Mouse (Mus musculus): ENCODE data around the gene Wipf1. TPM values are rescaled to one million over a fixed set of nuclear protein-coding genes. Genes with fewer than 3 reads are reported as not detected.

Wipf1 gene
- polyA plus RNA-seq, 1 experiment from 2014 or later = 9.0 TPM

DNA sequence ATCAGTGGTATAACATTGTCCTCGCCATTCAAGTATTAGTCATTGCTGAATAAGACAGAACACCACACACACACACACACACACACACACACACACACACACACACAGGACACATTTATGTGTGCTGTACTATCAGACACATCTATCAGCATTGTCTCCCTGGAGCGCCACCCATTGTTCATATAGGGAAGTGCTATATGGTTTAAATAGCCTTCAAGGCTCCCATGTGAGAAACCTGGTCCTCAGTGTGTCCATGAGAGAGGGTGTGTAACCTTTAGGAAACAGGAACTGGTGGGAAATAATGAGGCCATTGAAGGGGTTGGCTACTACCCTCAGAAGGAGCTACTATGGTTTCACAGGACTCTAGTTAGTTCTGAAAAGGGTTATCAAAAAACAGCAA lies 87.5 kb downstream of the Wipf1 start:
- H3K36me3 ChIP-seq (ENCODE audit: control insufficient read depth, insufficient read depth, low read length) = peaks cover 10% of the 10 kb centered on the region
- 88% methylated on average over 2 of the region's 2 CpGs for WGBS
- H3K4me2 ChIP-seq (ENCODE audit: low read depth, low read length) = no peak overlapping the region
- H3K27me3 ChIP-seq (replicated peaks; ENCODE audit: control insufficient read depth, insufficient read depth, low read length) = no peaks in the 10 kb centered on the region
- no peak for ATAC-seq
- no peak overlapping the region for H3K9ac ChIP-seq (ENCODE audit: low read depth, low read length)
- no peak overlapping the region for H3K4me3 ChIP-seq (ENCODE audit: low read length)
- no peaks in the 10 kb centered on the region for H3K4me1 ChIP-seq (ENCODE audit: control insufficient read depth, insufficient read depth, low read length)
- H3K9me3 ChIP-seq (ENCODE audit: control insufficient read depth, low read length) = no peaks in the 10 kb centered on the region
- H3K27ac ChIP-seq (ENCODE audit: low read length) = no peak overlapping the region

DNA sequence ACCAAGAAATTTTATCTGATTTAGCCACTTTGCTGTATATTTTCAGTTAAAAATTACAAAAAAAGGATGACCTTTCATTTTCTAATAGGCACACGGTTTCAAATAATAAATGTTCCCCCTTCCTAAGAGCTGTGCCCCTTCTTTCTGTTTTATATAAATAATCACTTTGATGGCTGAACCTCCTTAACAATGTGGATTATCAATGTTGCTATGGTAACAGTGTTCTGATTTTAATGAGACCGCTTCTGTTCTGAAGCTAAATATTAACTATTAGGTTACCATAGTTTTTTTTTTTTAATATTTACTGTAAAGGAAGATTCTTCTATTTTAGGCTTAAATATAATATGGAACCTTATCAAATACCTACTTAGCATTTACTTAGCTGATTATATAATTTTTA lies 89.2 kb downstream of the Wipf1 start:
- ATAC-seq = no peak
- WGBS = 68% methylated on average over 2 of the region's 2 CpGs
- Histone ChIP-seq H3K27me3 (replicated peaks; ENCODE audit: control insufficient read depth, insufficient read depth, low read length) (no peaks in the 10 kb centered on the region), H3K9ac (ENCODE audit: low read depth, low read length) (no peak overlapping the region), H3K4me3 (ENCODE audit: low read length) (no peak overlapping the region), H3K4me1 (ENCODE audit: control insufficient read depth, insufficient read depth, low read length) (no peaks in the 10 kb centered on the region), H3K9me3 (ENCODE audit: control insufficient read depth, low read length) (no peaks in the 10 kb centered on the region), H3K4me2 (ENCODE audit: low read depth, low read length) (no peak overlapping the region), H3K27ac (ENCODE audit: low read length) (no peak overlapping the region), H3K36me3 (ENCODE audit: control insufficient read depth, insufficient read depth, low read length) (peaks cover 22% of the 10 kb centered on the region)

DNA sequence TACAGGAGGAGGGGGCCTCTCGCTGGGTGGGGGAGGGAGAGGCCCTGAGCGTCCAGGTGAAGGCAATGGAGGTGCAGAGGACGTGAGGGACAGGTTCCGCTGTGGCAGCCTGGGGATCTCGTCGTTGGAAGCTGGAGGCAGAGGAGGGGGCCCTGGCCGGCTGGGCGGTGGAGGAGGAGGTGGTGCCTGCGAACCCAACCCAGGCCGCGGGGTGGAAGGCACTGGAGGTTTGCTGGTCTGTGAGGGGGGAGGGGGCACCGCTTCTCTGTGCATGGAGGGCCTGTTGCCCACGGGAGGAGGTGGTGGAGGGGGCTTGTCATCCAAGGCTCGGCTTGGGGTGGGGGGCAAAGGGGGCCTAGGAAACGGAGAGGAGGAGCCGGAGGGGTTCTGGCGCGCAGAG lies 92.6 kb downstream of the Wipf1 start:
- no peak overlapping the region for H3K4me3 ChIP-seq (ENCODE audit: low read length)
- 59% methylated on average over 18 of the region's 18 CpGs for WGBS
- no peak for ATAC-seq
- H3K4me1 ChIP-seq (ENCODE audit: control insufficient read depth, insufficient read depth, low read length) = no peaks in the 10 kb centered on the region
- no peaks in the 10 kb centered on the region for H3K27me3 ChIP-seq (replicated peaks; ENCODE audit: control insufficient read depth, insufficient read depth, low read length)
- no peak overlapping the region for H3K4me2 ChIP-seq (ENCODE audit: low read depth, low read length)
- no peak overlapping the region for H3K27ac ChIP-seq (ENCODE audit: low read length)
- H3K9me3 ChIP-seq (ENCODE audit: control insufficient read depth, low read length) = no peaks in the 10 kb centered on the region
- no peak overlapping the region for H3K9ac ChIP-seq (ENCODE audit: low read depth, low read length)
- peaks cover 24% of the 10 kb centered on the region for H3K36me3 ChIP-seq (ENCODE audit: control insufficient read depth, insufficient read depth, low read length)

DNA sequence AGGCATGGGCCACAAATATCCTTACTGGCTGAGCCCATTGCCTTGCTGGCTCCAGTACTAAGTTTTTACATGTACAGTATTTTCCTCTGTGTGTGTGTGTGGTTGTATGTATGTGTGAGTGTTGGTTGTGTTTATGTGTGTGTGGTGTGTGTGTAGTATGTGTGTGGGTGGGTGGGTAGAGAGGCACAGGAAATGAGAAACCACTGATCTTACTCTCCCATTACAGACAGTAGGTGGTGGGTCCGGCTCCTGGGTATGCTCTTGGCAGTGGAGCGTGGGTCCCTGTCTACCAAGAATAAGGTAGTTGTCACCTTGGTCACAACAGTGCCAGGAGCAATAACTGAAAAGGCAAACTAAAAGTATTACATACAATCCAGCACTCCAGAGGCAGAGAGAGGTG lies 93.7 kb downstream of the Wipf1 start:
- Histone ChIP-seq H3K4me3 (ENCODE audit: low read length) (no peak overlapping the region), H3K9me3 (ENCODE audit: control insufficient read depth, low read length) (no peaks in the 10 kb centered on the region), H3K4me2 (ENCODE audit: low read depth, low read length) (no peak overlapping the region), H3K36me3 (ENCODE audit: control insufficient read depth, insufficient read depth, low read length) (peaks cover 24% of the 10 kb centered on the region), H3K27me3 (replicated peaks; ENCODE audit: control insufficient read depth, insufficient read depth, low read length) (no peaks in the 10 kb centered on the region), H3K9ac (ENCODE audit: low read depth, low read length) (no peak overlapping the region), H3K27ac (ENCODE audit: low read length) (no peak overlapping the region), H3K4me1 (ENCODE audit: control insufficient read depth, insufficient read depth, low read length) (no peaks in the 10 kb centered on the region; the same call in 1 of the 2 replicates)
- WGBS = 91% methylated on average over 2 of the region's 2 CpGs
- ATAC-seq = no peak

DNA sequence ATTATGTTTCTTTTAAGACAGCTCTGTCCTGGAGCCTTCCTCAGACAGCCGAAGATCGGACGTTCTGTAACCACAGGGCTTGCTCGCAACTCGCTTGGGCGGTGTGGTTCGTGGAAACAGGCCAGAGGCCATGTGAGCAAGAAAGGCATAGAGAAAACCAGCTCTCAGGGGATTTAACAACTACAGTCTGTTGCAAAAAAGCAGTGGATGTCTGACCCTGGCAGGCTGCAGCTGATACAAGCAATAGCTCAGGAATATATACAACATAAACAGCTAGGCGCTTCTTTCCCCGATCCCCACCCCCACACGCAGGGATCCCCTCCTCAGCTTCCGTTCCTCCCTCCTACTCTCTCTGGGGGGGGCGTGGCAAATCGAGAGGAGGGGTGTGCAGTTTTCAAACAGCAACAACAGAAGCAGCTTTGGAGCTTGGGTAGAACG lies 97.6 kb downstream of the Wipf1 start:
- WGBS = 28% methylated on average over 14 of the region's 14 CpGs
- Histone ChIP-seq H3K36me3 (ENCODE audit: control insufficient read depth, insufficient read depth, low read length) (peaks cover 16% of the 10 kb centered on the region; the same call in 1 of the 2 replicates), H3K9me3 (ENCODE audit: control insufficient read depth, low read length) (no peaks in the 10 kb centered on the region), H3K27me3 (replicated peaks; ENCODE audit: control insufficient read depth, insufficient read depth, low read length) (no peaks in the 10 kb centered on the region), H3K27ac (ENCODE audit: low read length) (peak overlapping the region; percentile 58), H3K9ac (ENCODE audit: low read depth, low read length) (no peak overlapping the region), H3K4me2 (ENCODE audit: low read depth, low read length) (peak overlapping the region; percentile 39), H3K4me1 (ENCODE audit: control insufficient read depth, insufficient read depth, low read length) (peaks cover 3% of the 10 kb centered on the region; the same call in 1 of the 2 replicates), H3K4me3 (ENCODE audit: low read length) (no peak overlapping the region)
- ATAC-seq = peak; percentile 67

DNA sequence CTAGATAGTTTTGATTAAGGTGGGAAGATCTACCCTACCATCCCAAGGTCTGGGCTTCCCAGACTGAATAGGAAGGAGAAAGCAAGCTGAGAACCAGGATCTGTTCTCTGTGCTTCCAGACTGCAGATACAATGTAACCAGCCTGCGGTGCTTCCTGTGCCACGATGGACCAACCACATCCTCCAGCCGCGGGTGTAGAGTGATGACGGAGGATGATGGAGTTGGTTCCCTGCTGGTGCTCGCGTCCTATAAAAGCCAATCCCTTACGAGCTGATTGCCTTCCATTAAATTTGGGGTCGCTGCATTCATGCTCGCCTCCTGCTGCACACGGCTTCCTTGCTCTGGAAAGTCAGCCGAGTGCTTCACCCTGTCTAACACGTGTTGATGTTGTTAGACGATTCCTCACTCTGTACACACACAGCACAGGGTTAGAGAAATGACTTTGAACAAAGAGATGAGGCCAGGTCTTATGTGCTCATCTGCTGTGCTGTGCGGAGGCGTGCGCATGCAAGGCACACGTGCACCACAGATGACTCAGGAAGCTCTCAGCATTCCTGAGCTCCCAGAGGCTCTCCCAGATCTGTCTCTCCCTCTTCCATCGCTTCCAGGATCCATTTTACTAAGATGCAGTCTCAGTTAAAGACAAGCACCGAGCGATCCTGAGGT lies 100.6 kb downstream of the Wipf1 start:
- Histone ChIP-seq H3K27ac (ENCODE audit: low read length) (no peak overlapping the region), H3K9ac (ENCODE audit: low read depth, low read length) (no peak overlapping the region), H3K27me3 (replicated peaks; ENCODE audit: control insufficient read depth, insufficient read depth, low read length) (no peaks in the 10 kb centered on the region), H3K9me3 (ENCODE audit: control insufficient read depth, low read length) (no peaks in the 10 kb centered on the region), H3K36me3 (ENCODE audit: control insufficient read depth, insufficient read depth, low read length) (peaks cover 5% of the 10 kb centered on the region; the same call in 1 of the 2 replicates), H3K4me3 (ENCODE audit: low read length) (no peak overlapping the region), H3K4me1 (ENCODE audit: control insufficient read depth, insufficient read depth, low read length) (peaks cover 3% of the 10 kb centered on the region; the same call in 1 of the 2 replicates), H3K4me2 (ENCODE audit: low read depth, low read length) (no peak overlapping the region)
- WGBS = 60% methylated on average over 21 of the region's 21 CpGs
- ATAC-seq = 0 out of 2 replicates have a peak, but pooled peaks have one; percentile 26

DNA sequence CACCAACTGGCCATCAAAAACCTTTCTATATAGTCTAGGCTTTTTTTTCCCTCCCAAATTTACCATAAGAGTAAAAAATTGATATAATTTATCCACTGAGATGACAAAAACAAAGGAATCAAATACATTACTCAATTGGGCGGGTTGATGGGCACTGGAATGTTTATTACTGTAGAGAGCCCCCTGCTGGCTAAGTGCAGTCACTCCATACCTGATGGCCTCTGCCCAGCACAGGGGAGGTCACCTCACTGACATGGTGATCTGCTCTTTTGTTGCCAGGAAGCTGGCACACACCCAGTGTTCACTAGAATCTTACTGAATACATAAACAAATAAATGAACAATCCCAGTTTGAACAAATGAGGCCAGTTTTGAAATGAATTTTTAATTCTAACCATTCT lies 102.2 kb downstream of the Wipf1 start:
- Histone ChIP-seq H3K4me2 (ENCODE audit: low read depth, low read length) (no peak overlapping the region), H3K4me1 (ENCODE audit: control insufficient read depth, insufficient read depth, low read length) (peaks cover 3% of the 10 kb centered on the region; the same call in 1 of the 2 replicates), H3K9me3 (ENCODE audit: control insufficient read depth, low read length) (no peaks in the 10 kb centered on the region), H3K36me3 (ENCODE audit: control insufficient read depth, insufficient read depth, low read length) (no peaks in the 10 kb centered on the region), H3K9ac (ENCODE audit: low read depth, low read length) (no peak overlapping the region), H3K27ac (ENCODE audit: low read length) (no peak overlapping the region), H3K4me3 (ENCODE audit: low read length) (no peak overlapping the region), H3K27me3 (replicated peaks; ENCODE audit: control insufficient read depth, insufficient read depth, low read length) (no peaks in the 10 kb centered on the region)
- ATAC-seq = peak; percentile 62; the same call in 1 of the 2 replicates
- WGBS = 24% methylated on average over 1 of the region's 1 CpGs

DNA sequence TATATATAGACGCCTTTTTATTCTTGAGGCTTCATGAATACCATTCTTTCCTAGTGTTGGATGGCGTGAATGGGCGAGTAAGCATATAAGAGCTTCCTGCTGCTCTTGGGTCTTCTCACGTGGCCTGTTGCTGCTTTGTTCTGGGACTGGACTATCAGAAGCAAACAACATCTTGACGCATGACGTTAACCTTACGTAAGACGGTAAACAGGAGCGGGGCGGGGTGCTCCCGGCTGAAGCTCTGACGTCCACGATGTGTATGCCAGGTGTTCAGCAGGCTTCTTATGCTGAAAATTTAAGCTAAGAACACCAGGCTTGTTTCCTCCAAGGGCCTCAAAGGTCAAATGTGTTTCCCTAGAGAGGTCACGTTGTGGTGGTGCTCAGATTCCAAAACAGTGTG lies 103.7 kb downstream of the Wipf1 start:
- no peaks in the 10 kb centered on the region for H3K36me3 ChIP-seq (ENCODE audit: control insufficient read depth, insufficient read depth, low read length)
- peaks cover 3% of the 10 kb centered on the region; the same call in 1 of the 2 replicates for H3K4me1 ChIP-seq (ENCODE audit: control insufficient read depth, insufficient read depth, low read length)
- no peak for ATAC-seq
- no peaks in the 10 kb centered on the region for H3K27me3 ChIP-seq (replicated peaks; ENCODE audit: control insufficient read depth, insufficient read depth, low read length)
- no peaks in the 10 kb centered on the region for H3K9me3 ChIP-seq (ENCODE audit: control insufficient read depth, low read length)
- H3K4me2 ChIP-seq (ENCODE audit: low read depth, low read length) = no peak overlapping the region
- no peak overlapping the region for H3K9ac ChIP-seq (ENCODE audit: low read depth, low read length)
- 54% methylated on average over 14 of the region's 14 CpGs for WGBS
- no peak overlapping the region for H3K27ac ChIP-seq (ENCODE audit: low read length)
- H3K4me3 ChIP-seq (ENCODE audit: low read length) = no peak overlapping the region

DNA sequence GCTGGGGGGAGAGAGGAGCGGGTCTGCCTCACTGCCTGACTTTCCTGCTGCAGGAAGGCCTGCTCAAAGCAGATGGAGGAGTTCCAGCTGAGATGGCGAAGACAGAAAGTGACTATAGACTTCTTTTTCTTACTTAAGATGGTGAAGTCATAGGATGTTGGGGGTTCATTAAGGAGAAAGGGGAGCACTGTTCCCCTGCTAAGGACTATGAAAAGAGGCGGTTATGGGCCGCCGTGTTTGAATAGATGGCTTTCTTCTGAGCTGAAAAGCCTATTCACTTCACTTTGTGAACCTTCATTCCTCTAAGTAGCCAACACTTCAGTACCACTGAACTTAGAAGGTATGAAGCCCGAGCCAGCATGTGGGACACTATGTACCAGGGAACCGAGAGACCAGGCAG lies 109.8 kb downstream of the Wipf1 start:
- no peak overlapping the region for H3K4me2 ChIP-seq (ENCODE audit: low read depth, low read length)
- no peaks in the 10 kb centered on the region for H3K9me3 ChIP-seq (ENCODE audit: control insufficient read depth, low read length)
- H3K9ac ChIP-seq (ENCODE audit: low read depth, low read length) = no peak overlapping the region
- WGBS = 74% methylated on average over 7 of the region's 7 CpGs
- ATAC-seq = no peak
- no peak overlapping the region for H3K27ac ChIP-seq (ENCODE audit: low read length)
- no peak overlapping the region for H3K4me3 ChIP-seq (ENCODE audit: low read length)
- no peaks in the 10 kb centered on the region for H3K36me3 ChIP-seq (ENCODE audit: control insufficient read depth, insufficient read depth, low read length)
- H3K4me1 ChIP-seq (ENCODE audit: control insufficient read depth, insufficient read depth, low read length) = 0 out of 2 replicates have a peak, but pooled peaks cover 3% of the 10 kb centered on the region
- H3K27me3 ChIP-seq (replicated peaks; ENCODE audit: control insufficient read depth, insufficient read depth, low read length) = no peaks in the 10 kb centered on the region

DNA sequence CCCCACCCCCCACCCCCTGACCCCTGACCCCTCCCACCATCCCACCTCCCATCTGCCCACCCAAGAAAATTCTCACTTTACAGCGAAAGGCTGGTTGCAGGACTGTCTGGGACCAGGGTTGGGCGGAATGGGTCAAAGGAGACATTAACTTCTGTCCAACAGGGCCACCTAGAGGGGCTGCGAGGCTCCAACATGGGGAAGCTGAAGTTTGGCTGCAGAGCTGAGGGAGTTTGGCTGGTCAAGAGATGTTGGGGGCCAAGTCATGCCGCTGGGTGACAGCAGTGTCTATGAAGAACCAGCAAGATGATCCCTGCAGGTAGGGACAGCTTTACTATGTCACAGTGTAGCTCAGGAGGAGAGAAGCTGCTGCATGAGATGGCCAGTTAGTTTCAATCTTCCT lies 110.2 kb downstream of the Wipf1 start:
- ATAC-seq = no peak
- Histone ChIP-seq H3K27ac (ENCODE audit: low read length) (no peak overlapping the region), H3K4me3 (ENCODE audit: low read length) (no peak overlapping the region), H3K9ac (ENCODE audit: low read depth, low read length) (no peak overlapping the region), H3K27me3 (replicated peaks; ENCODE audit: control insufficient read depth, insufficient read depth, low read length) (no peaks in the 10 kb centered on the region), H3K4me1 (ENCODE audit: control insufficient read depth, insufficient read depth, low read length) (0 out of 2 replicates have a peak, but pooled peaks cover 3% of the 10 kb centered on the region), H3K9me3 (ENCODE audit: control insufficient read depth, low read length) (no peaks in the 10 kb centered on the region), H3K4me2 (ENCODE audit: low read depth, low read length) (no peak overlapping the region), H3K36me3 (ENCODE audit: control insufficient read depth, insufficient read depth, low read length) (no peaks in the 10 kb centered on the region)
- 49% methylated on average over 4 of the region's 4 CpGs for WGBS

All from intestine, embryonic 16.5 days (tissue).